Mouse (Mus musculus) cerebellum, adult 11 months (tissue): ENCODE measurements around the gene Arnt2.

Source experiments
- DNase-seq: peaks from one replicate; pipeline ENCODE4 v3.0.0; 2022

Arnt2 gene

GRCm38 (mm10) chr7:84284974-84285373 lies 125.0 kb downstream of the Arnt2 start:
- no peak for DNase-seq

DNA sequence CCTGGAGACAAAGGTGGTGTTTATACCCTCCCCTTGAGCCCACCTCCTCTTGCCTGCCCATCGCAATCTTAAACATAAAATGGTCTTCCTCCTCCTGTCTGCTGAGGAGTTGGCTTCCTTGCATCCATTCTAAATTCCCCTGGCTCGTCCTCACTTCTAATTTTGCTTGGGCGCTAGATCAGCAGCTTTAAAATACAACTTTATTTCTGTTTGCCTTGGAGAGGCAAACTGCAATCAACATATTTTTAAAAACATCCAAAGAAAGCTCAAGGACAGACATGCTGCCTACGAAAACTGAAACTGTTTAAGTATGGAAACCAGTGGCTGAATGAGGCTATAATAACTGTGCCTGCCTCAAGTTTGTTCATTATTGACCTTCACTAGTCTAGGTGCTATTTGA lies 127.7 kb downstream of the Arnt2 start:
- no peak for DNase-seq

GRCm38 (mm10) chr7:84279231-84279630 lies 130.7 kb downstream of the Arnt2 start:
- no peak for DNase-seq

GRCm38 (mm10) chr7:84275312-84275711 lies 134.7 kb downstream of the Arnt2 start:
- no peak for DNase-seq

- no peak for DNase-seq
Measured at GRCm38 (mm10) chr7:84273930-84274329, 136.0 kb downstream of the Arnt2 start.

- DNase-seq, result peak; percentile 64
Measured at GRCm38 (mm10) chr7:84272206-84272818, 137.7 kb downstream of the Arnt2 start.

- DNase-seq, result no peak
Measured at GRCm38 (mm10) chr7:84271429-84271828, 138.5 kb downstream of the Arnt2 start.

DNA sequence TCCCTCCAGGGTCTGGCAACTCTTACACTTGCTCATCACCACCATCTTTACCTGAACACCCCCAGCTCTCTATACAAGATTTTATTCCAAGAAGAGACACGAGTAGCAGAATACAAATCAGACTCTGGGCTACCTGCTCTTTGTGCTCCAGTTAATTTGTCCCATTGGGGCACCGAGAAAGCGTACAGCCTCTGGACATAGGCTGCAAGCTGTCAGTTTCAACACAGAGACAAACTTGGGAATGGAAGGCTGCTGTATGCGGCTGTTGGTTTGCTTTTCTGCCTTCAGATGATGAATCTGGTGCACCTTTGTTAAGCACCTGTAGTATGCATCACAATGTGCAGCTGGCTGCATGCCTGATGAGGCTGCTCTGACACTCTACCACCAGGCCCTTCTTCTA lies 146.5 kb downstream of the Arnt2 start:
- DNase-seq, result no peak

DNA sequence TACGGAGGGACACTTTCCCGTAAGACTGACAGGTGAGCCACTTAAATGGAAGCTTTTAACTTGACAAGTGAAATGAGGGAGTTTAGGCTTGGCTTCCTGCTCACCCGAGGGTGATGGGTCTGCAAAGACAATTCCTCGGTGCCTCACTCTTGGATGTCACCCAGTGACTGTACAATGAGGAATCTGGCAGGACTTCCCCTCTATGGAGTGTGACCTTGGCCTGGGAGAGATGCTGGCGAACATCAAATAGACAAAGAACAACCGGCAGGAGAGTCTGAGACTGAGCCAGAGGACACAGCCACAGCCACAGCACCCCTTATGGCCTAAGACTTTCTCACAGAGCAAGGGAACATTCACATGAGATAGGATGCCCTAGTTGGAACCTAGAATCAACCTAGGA lies 148.6 kb downstream of the Arnt2 start:
- no peak for DNase-seq

- DNase-seq, result no peak
Measured at GRCm38 (mm10) chr7:84260401-84260800, 149.6 kb downstream of the Arnt2 start.

- DNase-seq, result no peak
Measured at GRCm38 (mm10) chr7:84259309-84259985, 150.5 kb downstream of the Arnt2 start.

GRCm38 (mm10) chr7:84256661-84257060 lies 153.3 kb downstream of the Arnt2 start:
- no peak for DNase-seq

DNA sequence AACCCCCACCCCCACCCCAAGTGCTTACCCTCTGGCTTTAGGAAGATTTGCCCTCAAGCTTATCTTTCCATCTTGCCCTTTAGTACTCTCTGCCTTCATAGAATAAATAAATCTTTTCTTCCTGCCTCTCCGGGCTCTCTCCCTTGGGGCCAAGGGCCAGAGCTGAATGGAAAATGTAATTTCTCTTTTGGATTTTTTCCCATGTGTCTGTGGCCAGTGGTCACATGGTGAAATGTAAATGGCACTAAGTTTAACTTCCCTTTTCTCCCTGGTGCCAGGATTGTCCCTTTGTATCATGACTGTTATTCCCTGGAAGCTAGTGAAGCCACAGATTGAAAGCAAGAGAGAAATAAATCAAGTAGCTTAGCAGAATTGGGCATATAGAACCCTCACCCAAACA lies 153.7 kb downstream of the Arnt2 start:
- no peak for DNase-seq

DNA sequence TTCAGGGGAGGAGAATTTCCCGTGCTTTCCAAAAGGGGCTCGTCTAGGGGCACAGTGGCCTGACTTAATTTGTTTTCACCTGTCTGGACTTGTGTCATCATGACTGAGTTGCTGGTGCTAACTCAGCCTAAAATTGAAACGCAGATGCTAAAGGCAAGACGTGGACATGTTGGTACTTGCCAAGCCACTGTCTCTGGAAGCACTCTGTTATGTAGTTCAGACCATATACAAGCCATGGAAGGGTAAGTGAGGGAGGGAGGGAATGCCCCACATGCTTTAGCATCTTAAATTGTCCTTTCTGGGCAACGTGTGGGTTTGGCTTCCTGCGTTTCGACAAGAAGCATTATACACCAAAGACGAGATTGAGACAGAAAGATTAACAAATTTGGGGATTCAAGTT lies 155.1 kb downstream of the Arnt2 start:
- no peak for DNase-seq

DNA sequence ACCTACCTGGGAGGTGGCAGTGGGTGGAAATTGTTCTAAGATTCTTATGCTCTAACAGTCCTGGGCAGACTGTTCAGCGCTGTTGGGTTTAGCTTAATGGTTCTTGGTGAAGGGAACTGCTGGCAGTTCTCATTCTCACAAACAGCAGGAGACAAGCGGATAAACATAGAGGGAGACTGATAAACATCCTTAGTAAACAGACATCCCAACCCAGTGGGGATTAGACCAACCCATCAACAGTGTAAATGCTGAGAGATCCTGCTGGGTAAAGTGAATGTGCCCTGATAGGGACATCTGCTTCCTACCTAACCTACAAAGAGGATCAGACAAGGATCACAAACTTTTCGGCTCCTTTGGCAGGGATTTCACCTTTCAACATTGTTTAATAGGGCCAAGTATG lies 155.7 kb downstream of the Arnt2 start:
- no peak for DNase-seq

DNA sequence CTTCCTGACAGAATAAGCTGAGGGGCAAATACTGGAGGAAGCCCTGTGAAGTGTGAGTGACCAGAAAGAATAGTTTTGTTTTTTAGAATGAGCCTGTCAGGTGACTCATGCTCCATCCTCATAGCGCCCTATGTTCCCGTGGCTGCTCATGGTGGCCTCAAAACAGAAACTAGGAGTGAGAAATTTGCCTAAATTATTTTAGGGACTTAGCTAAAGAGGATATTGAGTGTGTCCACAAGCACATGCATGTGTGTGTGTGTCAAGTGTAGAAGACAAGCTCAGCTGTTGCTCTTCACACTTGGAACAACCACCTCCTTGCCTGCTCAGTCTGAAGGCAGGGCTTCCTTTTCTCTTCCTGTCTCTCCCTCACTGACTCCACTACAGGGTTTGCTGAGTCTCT lies 158.3 kb downstream of the Arnt2 start:
- no peak for DNase-seq

GRCm38 (mm10) chr7:84250736-84251135 lies 159.2 kb downstream of the Arnt2 start:
- no peak for DNase-seq

DNA sequence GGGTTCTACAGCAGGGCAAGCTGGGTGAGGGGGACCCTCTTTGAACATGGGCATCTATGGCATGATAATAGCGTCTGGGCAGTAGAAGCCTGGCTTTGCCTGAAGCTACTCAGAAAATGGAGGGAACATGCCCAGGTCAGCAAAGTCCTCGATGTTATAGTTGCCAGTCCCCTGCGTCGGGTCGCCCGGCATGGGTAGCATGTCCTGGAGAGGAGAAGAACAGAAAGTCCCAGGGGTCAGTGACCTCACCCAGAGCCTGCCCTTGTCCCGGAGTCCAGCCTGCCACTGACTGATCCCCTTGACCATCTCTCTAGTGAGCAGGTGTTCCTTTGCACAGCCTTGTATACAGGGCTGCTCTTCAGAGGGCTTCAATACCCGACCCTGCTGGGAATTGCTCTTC lies 160.0 kb downstream of the Arnt2 start:
- DNase-seq, result no peak

GRCm38 (mm10) chr7:84249381-84249780 lies 160.6 kb downstream of the Arnt2 start:
- DNase-seq, result no peak

GRCm38 (mm10) chr7:84247960-84248665 lies 161.9 kb downstream of the Arnt2 start:
- no peak for DNase-seq

DNA sequence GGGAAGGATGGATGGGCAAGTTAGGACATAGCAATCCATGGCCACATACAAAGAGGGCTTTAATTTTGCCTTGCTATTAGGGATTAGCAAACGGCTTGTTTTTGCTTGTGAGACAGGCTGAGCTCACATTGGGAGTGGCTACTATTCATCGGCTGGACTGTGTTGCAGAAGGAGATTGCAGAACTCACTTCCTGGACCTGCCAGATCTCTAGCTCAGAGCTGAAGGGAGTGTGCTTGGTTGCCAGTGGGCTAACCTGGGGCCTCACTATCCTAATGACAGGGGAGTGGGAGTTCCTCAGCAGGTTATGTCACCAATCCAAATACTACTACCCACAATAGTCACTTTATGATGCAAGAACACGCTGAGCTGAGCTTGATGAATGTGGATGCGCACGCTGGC lies 163.1 kb downstream of the Arnt2 start:
- no peak for DNase-seq

GRCm38 (mm10) chr7:84246093-84246492 lies 163.9 kb downstream of the Arnt2 start:
- DNase-seq, result no peak

DNA sequence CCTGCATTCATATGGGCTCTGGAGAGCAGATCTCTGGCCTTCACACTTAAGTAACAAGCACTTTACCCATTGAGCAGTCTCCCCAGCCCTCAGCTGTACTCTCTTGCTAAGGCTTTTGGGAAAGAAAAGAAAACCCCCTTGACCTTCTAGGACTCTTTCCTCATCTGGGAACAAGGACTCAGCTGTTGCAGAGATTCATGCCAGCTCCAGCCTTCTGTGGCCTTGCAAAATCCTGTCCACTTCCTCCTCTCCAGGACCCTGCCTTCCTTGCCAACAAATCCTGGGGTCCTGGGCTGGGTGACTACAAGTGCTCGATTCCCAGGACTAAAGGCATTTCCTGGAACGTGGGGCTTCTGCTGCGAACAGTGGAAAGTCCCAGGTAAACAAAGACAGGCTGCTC lies 169.6 kb downstream of the Arnt2 start:
- DNase-seq, result no peak

DNA sequence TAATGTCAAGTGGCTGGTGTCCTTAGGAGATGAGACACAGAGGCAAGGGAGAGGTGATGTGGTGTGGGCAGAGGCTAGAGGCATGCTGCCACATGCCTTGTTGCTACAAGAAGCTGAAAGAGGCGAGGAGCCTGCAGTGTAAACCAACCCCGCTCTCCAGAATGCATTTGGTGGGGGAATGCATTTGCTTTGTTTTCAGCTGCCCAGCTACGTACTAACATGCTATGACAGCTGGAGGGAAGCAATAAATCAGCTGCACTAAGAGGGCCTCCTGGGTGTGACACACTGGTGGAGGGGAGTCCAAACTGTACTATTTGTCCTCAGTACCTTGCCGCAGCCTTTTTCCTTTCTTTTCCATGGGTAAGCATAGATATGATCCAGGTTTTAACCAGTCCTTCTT lies 172.3 kb downstream of the Arnt2 start:
- no peak for DNase-seq
